Mouse (Mus musculus) urinary bladder, postnatal 36 days (tissue): ENCODE results near the gene G6pc3.

Experiments used
- DNase-seq, 2 experiments: peaks; one replicate each; pipeline ENCODE4 v3.0.0; 2022; ENCODE audit warnings: low spot score in 2 of 2, mixed read lengths in 1 of 2

Gene G6pc3

GRCm38 (mm10) chr11:102218783-102219182 lies 29.4 kb downstream of the G6pc3 start:
- DNase-seq: peak; percentile 88 to 95

DNA sequence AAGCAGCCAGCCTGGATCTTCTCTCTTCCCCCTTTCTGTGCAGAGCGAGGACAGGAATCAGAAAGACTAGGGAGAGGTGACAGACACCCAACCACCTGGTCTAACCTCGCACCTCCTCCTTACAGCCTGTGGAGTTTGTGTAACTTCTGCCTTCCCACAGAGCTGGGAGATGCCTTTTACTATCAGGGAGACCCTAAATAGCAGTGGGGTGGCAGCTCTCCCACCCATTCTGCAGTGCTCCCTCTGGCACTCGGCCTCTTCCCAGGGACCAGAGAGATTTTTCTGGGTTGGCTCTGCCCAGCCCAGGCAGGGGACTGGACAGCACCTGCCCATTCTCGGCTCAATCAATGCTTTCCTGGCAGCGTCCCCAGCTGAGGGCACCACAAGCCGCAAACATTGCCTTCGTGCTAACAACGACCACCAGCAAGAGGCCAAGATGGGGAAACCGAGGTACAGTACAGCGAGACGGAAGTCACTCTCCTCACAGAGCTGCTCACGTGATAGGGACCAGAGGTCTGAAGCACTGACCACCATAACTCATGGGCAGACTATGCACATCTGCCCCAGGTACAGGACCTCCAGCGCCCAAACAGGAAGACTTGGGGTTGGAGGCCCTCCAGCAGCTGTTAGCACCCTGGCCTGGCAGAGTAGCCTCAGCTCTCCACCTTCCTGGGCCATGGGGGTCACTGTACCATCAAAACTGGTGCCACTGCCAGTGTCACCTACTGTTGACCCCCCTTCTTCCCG lies 30.0 kb downstream of the G6pc3 start:
- no peak for DNase-seq

- no peak for DNase-seq
These were observed 30.6 kb downstream of the G6pc3 start for GRCm38 (mm10) chr11:102219994-102220346.

DNA sequence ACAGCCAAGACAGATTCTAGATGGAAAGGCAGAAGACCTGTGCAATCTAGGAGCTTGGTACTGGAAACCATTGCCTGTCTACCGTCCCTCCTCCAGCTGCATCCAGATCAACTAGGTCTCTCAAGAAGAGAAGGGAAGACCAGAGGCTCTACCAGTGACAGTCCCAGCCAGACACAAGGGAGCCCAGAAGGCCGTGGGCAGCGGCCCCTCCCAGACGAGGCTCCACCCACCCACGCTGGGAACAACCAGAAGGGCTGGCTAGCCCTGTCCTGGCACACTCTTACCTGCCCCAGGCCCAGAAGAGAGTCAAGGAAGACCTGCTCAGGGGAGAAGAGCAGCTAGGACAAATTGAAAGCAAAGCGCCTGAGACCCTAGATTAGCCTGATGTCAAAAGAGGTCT lies 31.0 kb downstream of the G6pc3 start:
- DNase-seq: no peak

- no peak for DNase-seq
These were observed 32.0 kb downstream of the G6pc3 start for GRCm38 (mm10) chr11:102221243-102221953.

DNA sequence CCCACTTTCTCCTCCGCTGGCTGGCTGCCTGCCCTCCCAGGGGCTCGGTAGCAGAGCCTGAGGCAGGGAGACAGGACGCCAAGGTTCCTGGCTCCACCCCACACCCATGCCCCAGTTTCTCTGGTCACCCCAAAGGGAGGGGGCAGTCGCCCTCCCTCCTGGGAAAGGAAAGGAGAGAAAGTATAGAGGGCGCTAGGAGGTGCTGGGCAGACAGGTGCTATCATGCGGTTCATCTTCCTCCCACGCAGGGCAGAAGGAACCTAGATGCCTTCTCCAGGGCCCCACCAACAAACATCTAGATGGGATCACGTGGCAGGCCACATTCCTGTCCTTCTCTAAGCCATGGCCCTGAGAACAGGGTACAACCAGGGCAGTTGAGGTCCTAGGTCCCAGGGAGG lies 32.5 kb downstream of the G6pc3 start:
- DNase-seq: peak in 1 of 2 experiments; percentile 51

- DNase-seq: no peak
These were observed 33.7 kb downstream of the G6pc3 start for GRCm38 (mm10) chr11:102223166-102223565.

- no peak for DNase-seq
These were observed 35.3 kb downstream of the G6pc3 start for GRCm38 (mm10) chr11:102224686-102225085.

DNA sequence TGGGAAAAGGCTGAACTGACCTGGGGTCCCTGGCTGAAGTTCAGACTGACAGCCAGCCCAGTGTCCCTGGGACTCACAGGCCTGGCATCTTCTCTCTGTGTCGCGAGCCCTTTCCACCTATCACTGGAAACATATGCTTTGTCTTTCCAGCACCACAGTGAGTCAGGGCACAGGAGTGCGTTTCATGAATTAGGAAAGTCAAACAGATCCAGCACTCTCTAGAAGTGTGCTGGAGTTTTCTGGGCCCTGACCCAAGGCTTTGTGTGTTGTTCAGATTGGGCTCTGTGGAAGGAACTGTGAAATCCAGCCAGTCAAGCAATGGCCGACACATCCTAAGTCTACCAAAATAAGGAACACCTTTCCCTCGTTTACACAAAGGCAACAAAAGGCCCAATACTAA lies 35.8 kb downstream of the G6pc3 start:
- no peak for DNase-seq

- no peak for DNase-seq
These were observed 36.9 kb downstream of the G6pc3 start for GRCm38 (mm10) chr11:102226067-102226978.

DNA sequence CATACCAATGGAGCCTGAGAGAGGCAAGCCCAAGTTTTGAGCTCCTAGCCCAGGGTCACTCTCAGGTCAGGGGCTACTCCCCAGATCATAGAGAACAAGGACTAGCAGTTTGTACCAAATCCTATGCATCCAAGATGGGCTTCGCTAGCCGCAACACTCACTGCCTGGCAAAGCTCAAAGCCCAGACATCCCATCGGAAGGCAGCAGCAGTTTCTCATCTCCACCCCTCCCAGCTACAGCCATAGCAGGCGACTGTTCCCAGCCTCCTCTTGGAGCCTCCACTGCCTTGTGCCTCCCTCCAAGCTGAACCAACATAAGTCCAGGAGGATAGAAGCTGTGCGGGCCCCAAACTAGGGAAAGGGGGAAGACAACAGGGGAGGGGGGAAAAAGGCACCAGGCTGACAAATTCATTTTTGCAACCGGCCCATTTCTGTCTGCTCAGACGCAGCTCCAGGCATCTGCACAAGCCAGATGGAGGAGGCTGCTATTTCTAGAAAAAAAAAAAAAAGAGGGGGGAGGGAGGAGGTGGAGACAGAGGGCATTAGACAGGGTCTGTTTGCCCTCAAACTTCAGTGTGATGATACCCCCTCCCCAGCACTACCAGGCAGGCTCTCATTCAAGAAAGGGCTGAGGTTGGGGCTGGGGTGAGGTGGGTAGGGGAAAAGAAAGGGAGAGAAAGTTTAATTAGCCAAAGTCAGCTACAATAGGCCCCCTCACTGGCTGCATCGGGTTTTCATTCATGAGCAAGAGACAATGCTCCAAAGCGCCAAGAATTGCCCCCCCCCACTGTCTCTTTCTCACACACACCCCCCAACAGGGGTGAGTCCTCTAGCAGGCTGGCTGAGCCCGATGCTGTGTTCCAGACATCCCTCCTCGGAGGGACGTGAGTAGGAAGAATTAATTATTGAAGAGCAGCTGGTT lies 38.1 kb downstream of the G6pc3 start:
- DNase-seq: no peak

GRCm38 (mm10) chr11:102228191-102228545 lies 38.7 kb downstream of the G6pc3 start:
- no peak for DNase-seq

GRCm38 (mm10) chr11:102228646-102229268 lies 39.3 kb downstream of the G6pc3 start:
- DNase-seq: no peak

DNA sequence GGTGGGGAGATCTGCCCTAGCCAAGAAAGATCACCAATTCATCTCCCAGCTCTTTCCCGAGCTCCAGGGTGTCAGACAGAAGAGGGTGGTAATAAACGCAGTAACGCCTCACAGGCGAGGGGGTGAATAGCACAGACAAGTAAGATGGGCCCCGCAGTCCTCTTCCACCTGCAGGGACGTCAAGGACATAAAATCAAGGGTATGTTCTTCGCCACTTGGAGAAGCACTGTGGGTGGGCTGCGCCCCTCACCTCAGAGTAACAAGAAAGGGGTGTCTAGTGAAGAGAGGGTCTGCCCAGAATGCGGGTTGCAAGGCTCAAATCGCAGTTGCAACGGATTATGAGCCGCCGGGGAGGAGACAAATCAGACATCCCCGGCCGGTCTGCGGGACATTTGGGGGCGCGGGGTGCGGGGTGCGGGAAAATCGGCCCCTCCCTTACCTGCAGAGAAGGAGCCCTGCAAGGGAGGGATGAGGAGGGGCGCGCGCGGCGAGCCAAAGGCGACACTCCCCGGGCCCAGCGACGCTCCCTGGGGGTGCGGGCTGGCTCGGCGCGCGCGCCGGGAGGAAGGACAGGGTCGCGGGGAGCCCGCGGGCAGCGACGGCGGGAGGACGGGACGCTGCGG lies 40.0 kb downstream of the G6pc3 start:
- DNase-seq: no peak

DNA sequence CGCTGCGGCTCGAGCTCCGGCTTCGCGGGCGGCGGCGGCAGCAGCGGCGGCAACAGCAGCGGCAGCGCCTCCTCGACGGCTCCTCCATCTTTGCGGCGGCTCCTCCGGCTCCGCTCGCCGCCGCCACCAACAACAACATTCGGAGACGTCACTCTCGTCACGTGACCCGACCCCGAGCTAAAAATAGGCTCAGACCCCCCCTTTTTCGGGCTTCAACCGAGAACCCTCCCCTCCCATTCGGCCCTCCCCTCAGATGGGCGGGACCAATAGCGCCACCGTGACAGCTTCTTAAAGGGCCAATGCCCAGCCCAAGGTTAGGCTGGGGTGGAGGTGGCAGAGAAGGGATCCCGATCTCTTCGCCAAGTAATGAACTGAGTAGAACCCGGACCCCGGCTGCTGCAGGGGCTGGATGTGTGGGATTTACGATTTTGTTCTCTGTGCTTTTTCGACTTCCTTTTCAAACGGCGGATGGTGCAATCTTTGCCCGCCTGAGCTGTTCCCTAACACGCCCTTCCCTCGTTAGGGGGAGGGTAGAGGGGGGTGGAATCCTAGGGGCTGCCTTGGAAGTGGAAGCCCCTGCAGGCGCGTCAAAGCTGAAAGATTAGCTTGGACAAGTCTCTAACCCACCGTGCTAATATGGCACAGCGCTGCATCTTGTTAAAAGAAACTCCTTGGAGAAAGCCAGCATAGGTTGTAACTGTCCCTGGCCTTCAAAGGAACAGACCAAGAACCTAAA lies 40.8 kb downstream of the G6pc3 start, which contains the start of gene Hdac5:
Gene Hdac5, minus strand, starts transcription at position 161 of the 736 bp plus-strand sequence.
- peak; percentile 96 to 98 for DNase-seq

- no peak for DNase-seq
These were observed 46.6 kb downstream of the G6pc3 start for GRCm38 (mm10) chr11:102236022-102236421.

- DNase-seq: no peak
These were observed 51.2 kb downstream of the G6pc3 start for GRCm38 (mm10) chr11:102240636-102241035.

DNA sequence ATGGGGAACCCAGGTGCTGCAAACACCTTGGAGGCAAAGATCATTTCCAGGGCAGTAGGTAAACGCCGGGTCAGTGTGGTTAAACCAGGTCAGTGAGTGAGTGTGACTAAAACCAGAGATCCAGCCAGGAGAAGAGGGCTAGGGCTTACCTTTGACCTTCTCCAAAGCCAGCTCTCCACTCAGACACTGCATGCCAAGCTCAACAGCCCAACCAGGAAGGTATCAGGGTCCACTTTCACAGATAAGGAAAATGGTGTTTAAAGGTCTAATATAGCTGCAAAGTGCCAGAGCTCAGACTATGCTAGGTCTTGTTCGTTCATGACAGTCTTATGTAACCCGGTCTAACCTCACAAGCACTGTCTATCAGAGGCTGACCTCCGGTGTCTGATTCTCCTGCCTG lies 51.8 kb downstream of the G6pc3 start:
- DNase-seq: no peak

- no peak for DNase-seq
These were observed 52.5 kb downstream of the G6pc3 start for GRCm38 (mm10) chr11:102241874-102242273.
